Mouse (Mus musculus): ENCODE measurements around the gene 9230112D13Rik. TPM values are rescaled to one million over a fixed set of nuclear protein-coding genes. Genes with fewer than 3 reads are reported as not detected.

Gene 9230112D13Rik
- polyA plus RNA-seq, 1 experiment from 2014 or later, result not detected

DNA sequence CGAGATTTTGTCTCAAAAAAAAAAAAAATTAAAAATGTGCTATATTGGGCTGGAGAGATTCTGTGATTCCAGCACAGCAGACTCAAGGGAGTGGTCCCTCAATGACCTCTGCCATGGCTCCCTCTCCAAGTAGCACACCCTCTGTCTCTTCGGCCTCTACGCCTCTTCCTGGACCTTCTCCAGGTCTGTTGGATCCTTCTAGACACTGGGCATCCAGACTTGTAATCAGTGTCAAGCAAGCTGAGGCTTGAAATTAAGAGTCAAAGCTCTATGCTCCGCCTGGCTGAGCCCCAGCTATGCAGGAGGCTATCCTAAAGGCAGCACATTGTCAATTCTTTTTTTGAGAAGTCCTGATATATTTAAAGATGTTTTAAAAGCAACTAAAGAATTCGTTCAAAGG is 10.9 kb upstream of the 9230112D13Rik start:
- Histone ChIP-seq H3K9ac (ENCODE audit: low read depth, low read length) (no peak overlapping the region), H3K36me3 (ENCODE audit: control insufficient read depth, insufficient read depth, low read length) (no peaks in the 10 kb centered on the region), H3K4me1 (replicated peaks; ENCODE audit: control insufficient read depth, insufficient read depth, low read length) (no peaks in the 10 kb centered on the region), H3K27me3 (ENCODE audit: control insufficient read depth, insufficient read depth, low read length) (no peaks in the 10 kb centered on the region), H3K4me3 (ENCODE audit: low read depth, low read length) (no peak overlapping the region), H3K27ac (ENCODE audit: low read depth, low read length) (no peak overlapping the region), H3K4me2 (replicated peaks; ENCODE audit: low read depth, low read length) (no peak overlapping the region), H3K9me3 (ENCODE audit: control insufficient read depth, low read length) (no peaks in the 10 kb centered on the region)
- WGBS, result 85% methylated on average over 5 of the region's 5 CpGs
- no peak for DNase-seq (ENCODE audit: low spot score)
- no peak for ATAC-seq (ENCODE audit: low FRiP score)

DNA sequence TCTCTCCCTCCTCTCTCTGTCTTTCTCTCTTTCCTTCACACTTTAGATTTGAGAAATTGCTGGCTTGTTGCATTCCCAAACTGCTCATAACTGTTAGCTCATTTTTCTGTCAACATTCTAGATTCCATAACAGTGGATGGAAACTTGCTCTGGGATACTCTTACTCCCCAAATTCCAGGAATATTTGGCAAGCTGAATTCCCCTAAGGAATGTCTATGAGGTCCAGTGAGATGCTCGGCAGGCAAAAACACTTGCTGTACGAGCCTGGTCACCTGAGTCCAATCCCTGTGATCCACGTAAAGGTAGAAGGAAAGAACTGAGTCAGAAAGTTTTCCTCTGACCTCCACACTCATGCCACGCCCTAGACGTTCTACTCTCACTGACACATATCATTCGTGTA is 9.9 kb upstream of the 9230112D13Rik start:
- WGBS, result 79% methylated on average over 6 of the region's 6 CpGs
- no peak for DNase-seq (ENCODE audit: low spot score)
- H3K9ac ChIP-seq (ENCODE audit: low read depth, low read length), result no peak overlapping the region
- H3K4me2 ChIP-seq (replicated peaks; ENCODE audit: low read depth, low read length), result no peak overlapping the region
- no peaks in the 10 kb centered on the region for H3K9me3 ChIP-seq (ENCODE audit: control insufficient read depth, low read length)
- no peaks in the 10 kb centered on the region for H3K36me3 ChIP-seq (ENCODE audit: control insufficient read depth, insufficient read depth, low read length)
- 0 out of 2 replicates have a peak, but pooled peaks cover 3% of the 10 kb centered on the region for H3K27me3 ChIP-seq (ENCODE audit: control insufficient read depth, insufficient read depth, low read length)
- ATAC-seq (ENCODE audit: low FRiP score), result no peak
- no peak overlapping the region for H3K27ac ChIP-seq (ENCODE audit: low read depth, low read length)
- no peak overlapping the region for H3K4me3 ChIP-seq (ENCODE audit: low read depth, low read length)
- no peaks in the 10 kb centered on the region for H3K4me1 ChIP-seq (replicated peaks; ENCODE audit: control insufficient read depth, insufficient read depth, low read length)

DNA sequence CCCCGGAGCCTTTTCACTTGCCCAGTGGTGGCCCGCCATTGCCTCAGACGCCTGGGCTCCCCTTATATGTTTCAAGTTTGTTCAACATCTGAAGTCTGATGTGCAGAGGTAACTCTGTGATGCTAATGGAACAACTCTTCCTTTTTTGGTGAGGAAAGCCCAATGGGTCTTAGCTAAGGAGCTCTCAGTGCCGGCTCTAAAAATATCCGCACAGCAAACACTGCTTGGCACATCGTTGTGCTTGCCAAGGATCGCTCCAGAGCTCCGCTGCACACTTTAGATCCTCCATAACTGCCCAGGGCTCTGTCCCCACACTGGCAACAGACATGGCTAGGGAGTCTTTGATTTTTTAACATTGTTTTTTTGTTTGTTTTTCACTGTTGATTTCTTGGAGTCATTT is 6.2 kb upstream of the 9230112D13Rik start:
- WGBS, result 73% methylated on average over 8 of the region's 8 CpGs
- ATAC-seq (ENCODE audit: low FRiP score), result no peak

DNA sequence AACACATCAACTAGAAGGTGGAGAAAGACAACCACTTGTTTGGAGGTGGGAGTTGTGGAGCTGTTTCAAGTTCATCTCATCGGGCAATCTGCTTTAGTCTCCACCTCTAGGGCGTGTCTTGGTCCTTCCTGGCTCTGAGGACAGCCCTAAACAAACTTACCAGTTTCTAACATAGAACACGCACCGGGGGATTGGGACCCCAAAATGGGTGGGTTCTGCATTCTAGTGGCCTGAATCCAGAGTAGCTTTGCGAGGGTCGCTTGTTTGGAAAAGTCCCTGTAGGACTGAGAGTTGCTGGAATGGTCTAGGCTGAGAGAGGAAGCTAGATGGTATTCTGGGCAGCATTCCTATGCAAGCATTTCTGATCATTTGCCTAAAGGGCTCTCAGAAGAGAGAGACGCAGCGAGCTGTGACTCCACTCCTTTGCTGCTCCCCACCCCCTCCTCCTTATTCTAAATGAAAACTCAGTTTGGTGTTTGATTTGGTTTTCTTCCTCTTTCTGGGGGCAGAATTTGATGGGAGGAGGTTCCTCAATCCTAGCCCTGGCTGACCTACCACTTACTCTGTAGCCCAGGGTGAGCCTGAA is 4.5 kb downstream of the 9230112D13Rik start:
- no peak for DNase-seq (ENCODE audit: low spot score)
- no peaks in the 10 kb centered on the region for H3K9me3 ChIP-seq (ENCODE audit: control insufficient read depth, low read length)
- H3K27me3 ChIP-seq (ENCODE audit: control insufficient read depth, insufficient read depth, low read length), result no peaks in the 10 kb centered on the region
- no peaks in the 10 kb centered on the region for H3K36me3 ChIP-seq (ENCODE audit: control insufficient read depth, insufficient read depth, low read length)
- no peak overlapping the region for H3K4me3 ChIP-seq (ENCODE audit: low read depth, low read length)
- whole genome bisulfite sequencing, result 88% methylated on average over 8 of the region's 8 CpGs
- H3K9ac ChIP-seq (ENCODE audit: low read depth, low read length), result no peak overlapping the region
- H3K4me1 ChIP-seq (replicated peaks; ENCODE audit: control insufficient read depth, insufficient read depth, low read length), result no peaks in the 10 kb centered on the region
- H3K4me2 ChIP-seq (replicated peaks; ENCODE audit: low read depth, low read length), result no peak overlapping the region
- no peak overlapping the region for H3K27ac ChIP-seq (ENCODE audit: low read depth, low read length)
- ATAC-seq (ENCODE audit: low FRiP score), result no peak

More for the DNA sequence above, 6.2 kb upstream of the 9230112D13Rik start:
- no peak for DNase-seq (ENCODE audit: low spot score)
- Histone ChIP-seq H3K27ac (ENCODE audit: low read depth, low read length) (no peak overlapping the region), H3K9ac (ENCODE audit: low read depth, low read length) (no peak overlapping the region), H3K9me3 (ENCODE audit: control insufficient read depth, low read length) (no peaks in the 10 kb centered on the region), H3K27me3 (ENCODE audit: control insufficient read depth, insufficient read depth, low read length) (0 out of 2 replicates have a peak, but pooled peaks cover 3% of the 10 kb centered on the region), H3K4me2 (replicated peaks; ENCODE audit: low read depth, low read length) (no peak overlapping the region), H3K4me1 (replicated peaks; ENCODE audit: control insufficient read depth, insufficient read depth, low read length) (no peaks in the 10 kb centered on the region), H3K4me3 (ENCODE audit: low read depth, low read length) (no peak overlapping the region), H3K36me3 (ENCODE audit: control insufficient read depth, insufficient read depth, low read length) (no peaks in the 10 kb centered on the region)

- Histone ChIP-seq H3K27ac (ENCODE audit: low read depth, low read length) (no peak overlapping the region), H3K4me3 (ENCODE audit: low read depth, low read length) (no peak overlapping the region), H3K4me2 (replicated peaks; ENCODE audit: low read depth, low read length) (no peak overlapping the region), H3K27me3 (ENCODE audit: control insufficient read depth, insufficient read depth, low read length) (no peaks in the 10 kb centered on the region), H3K9ac (ENCODE audit: low read depth, low read length) (no peak overlapping the region), H3K4me1 (replicated peaks; ENCODE audit: control insufficient read depth, insufficient read depth, low read length) (no peaks in the 10 kb centered on the region), H3K9me3 (ENCODE audit: control insufficient read depth, low read length) (no peaks in the 10 kb centered on the region), H3K36me3 (ENCODE audit: control insufficient read depth, insufficient read depth, low read length) (no peaks in the 10 kb centered on the region)
- no peak for DNase-seq (ENCODE audit: low spot score)
- WGBS, result 89% methylated on average over 10 of the region's 10 CpGs
- ATAC-seq (ENCODE audit: low FRiP score), result no peak
Observed at GRCm38 (mm10) chr14:34516960-34517577, 5.5 kb downstream of the 9230112D13Rik start.

DNA sequence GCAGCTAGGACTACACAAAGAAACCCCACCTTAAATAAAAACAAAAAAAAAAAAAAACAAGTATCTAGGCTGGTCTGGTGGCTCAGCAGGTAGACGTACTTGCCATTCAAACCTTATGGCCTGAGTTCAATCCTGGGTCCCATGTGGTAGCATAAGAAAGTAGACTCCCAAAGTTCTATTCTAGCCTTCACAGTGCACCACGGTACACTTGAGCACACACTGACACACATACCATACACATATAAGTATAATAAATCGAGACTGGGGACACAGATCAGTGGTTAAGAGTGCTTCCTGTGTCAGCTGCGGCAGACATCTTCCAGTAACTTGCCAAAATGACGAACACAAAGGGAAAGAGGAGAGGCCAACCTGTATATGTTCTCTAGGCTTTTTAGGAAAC is 6.7 kb downstream of the 9230112D13Rik start:
- Histone ChIP-seq H3K27me3 (ENCODE audit: control insufficient read depth, insufficient read depth, low read length) (no peaks in the 10 kb centered on the region), H3K4me2 (replicated peaks; ENCODE audit: low read depth, low read length) (no peak overlapping the region), H3K4me1 (replicated peaks; ENCODE audit: control insufficient read depth, insufficient read depth, low read length) (no peaks in the 10 kb centered on the region), H3K9me3 (ENCODE audit: control insufficient read depth, low read length) (no peaks in the 10 kb centered on the region), H3K27ac (ENCODE audit: low read depth, low read length) (no peak overlapping the region), H3K36me3 (ENCODE audit: control insufficient read depth, insufficient read depth, low read length) (no peaks in the 10 kb centered on the region), H3K9ac (ENCODE audit: low read depth, low read length) (no peak overlapping the region), H3K4me3 (ENCODE audit: low read depth, low read length) (no peak overlapping the region)
- ATAC-seq (ENCODE audit: low FRiP score) (no peak), DNase-seq (ENCODE audit: low spot score) (no peak)
- 83% methylated on average over 5 of the region's 5 CpGs for WGBS

- H3K27ac ChIP-seq (ENCODE audit: low read depth, low read length), result no peak overlapping the region
- H3K36me3 ChIP-seq (ENCODE audit: control insufficient read depth, insufficient read depth, low read length), result no peaks in the 10 kb centered on the region
- ATAC-seq (ENCODE audit: low FRiP score) (no peak), DNase-seq (ENCODE audit: low spot score) (no peak)
- WGBS, result 60% methylated on average over 6 of the region's 6 CpGs
- H3K4me2 ChIP-seq (replicated peaks; ENCODE audit: low read depth, low read length), result no peak overlapping the region
- H3K4me3 ChIP-seq (ENCODE audit: low read depth, low read length), result no peak overlapping the region
- H3K27me3 ChIP-seq (ENCODE audit: control insufficient read depth, insufficient read depth, low read length), result no peaks in the 10 kb centered on the region
- H3K9me3 ChIP-seq (ENCODE audit: control insufficient read depth, low read length), result no peaks in the 10 kb centered on the region
- H3K9ac ChIP-seq (ENCODE audit: low read depth, low read length), result no peak overlapping the region
- H3K4me1 ChIP-seq (replicated peaks; ENCODE audit: control insufficient read depth, insufficient read depth, low read length), result no peaks in the 10 kb centered on the region
Observed at GRCm38 (mm10) chr14:34514120-34514519, 8.5 kb downstream of the 9230112D13Rik start.

- Histone ChIP-seq H3K27me3 (ENCODE audit: control insufficient read depth, insufficient read depth, low read length) (no peaks in the 10 kb centered on the region), H3K9me3 (ENCODE audit: control insufficient read depth, low read length) (no peaks in the 10 kb centered on the region), H3K4me3 (ENCODE audit: low read depth, low read length) (no peak overlapping the region), H3K9ac (ENCODE audit: low read depth, low read length) (no peak overlapping the region), H3K36me3 (ENCODE audit: control insufficient read depth, insufficient read depth, low read length) (no peaks in the 10 kb centered on the region), H3K27ac (ENCODE audit: low read depth, low read length) (no peak overlapping the region), H3K4me2 (replicated peaks; ENCODE audit: low read depth, low read length) (no peak overlapping the region), H3K4me1 (replicated peaks; ENCODE audit: control insufficient read depth, insufficient read depth, low read length) (0 out of 2 replicates have a peak, but pooled peaks cover 2% of the 10 kb centered on the region)
- ATAC-seq (ENCODE audit: low FRiP score), result no peak
- 86% methylated on average over 4 of the region's 4 CpGs for WGBS
- DNase-seq (ENCODE audit: low spot score), result no peak
Observed at GRCm38 (mm10) chr14:34512602-34513001, 10.0 kb downstream of the 9230112D13Rik start.

GRCm38 (mm10) chr14:34511901-34512300 is 10.7 kb downstream of the 9230112D13Rik start:
- Histone ChIP-seq H3K27ac (ENCODE audit: low read depth, low read length) (no peak overlapping the region), H3K4me1 (replicated peaks; ENCODE audit: control insufficient read depth, insufficient read depth, low read length) (0 out of 2 replicates have a peak, but pooled peaks cover 2% of the 10 kb centered on the region), H3K27me3 (ENCODE audit: control insufficient read depth, insufficient read depth, low read length) (no peaks in the 10 kb centered on the region), H3K4me3 (ENCODE audit: low read depth, low read length) (no peak overlapping the region), H3K9ac (ENCODE audit: low read depth, low read length) (no peak overlapping the region), H3K36me3 (ENCODE audit: control insufficient read depth, insufficient read depth, low read length) (no peaks in the 10 kb centered on the region), H3K9me3 (ENCODE audit: control insufficient read depth, low read length) (no peaks in the 10 kb centered on the region), H3K4me2 (replicated peaks; ENCODE audit: low read depth, low read length) (no peak overlapping the region)
- WGBS, result 86% methylated on average over 11 of the region's 11 CpGs
- no peak for DNase-seq (ENCODE audit: low spot score)
- no peak for ATAC-seq (ENCODE audit: low FRiP score)
